Mouse (Mus musculus) bone marrow macrophage, adult 2 months (primary cell): ENCODE measurements around the gene Glul. TPM values are rescaled to one million over a fixed set of nuclear protein-coding genes. Genes with fewer than 3 reads are reported as not detected.

Source experiments
- H3K27ac ChIP-seq: 2 replicates; pipeline ENCODE4 v1.5.1; 2012; ENCODE audit warnings: low read depth, low read length; ENCODE audit not compliant: insufficient read depth
- H3K4me1 ChIP-seq: 2 replicates; pipeline ENCODE4 v1.6.1; 2012; ENCODE audit warnings: low read length; ENCODE audit not compliant: control insufficient read depth, insufficient read depth
- H3K4me3 ChIP-seq: 2 replicates; pipeline ENCODE4 v1.5.1; 2012; ENCODE audit warnings: mild to moderate bottlenecking, low read length, moderate library complexity; ENCODE audit not compliant: insufficient read depth
- CTCF ChIP-seq: IDR thresholded peaks from 2 replicates; pipeline ENCODE4 v1.5.1; 2012; ENCODE audit warnings: low read depth, mild to moderate bottlenecking, low read length, moderate library complexity
- POLR2A ChIP-seq: IDR thresholded peaks from 2 replicates; pipeline ENCODE4 v1.6.1; 2012; ENCODE audit warnings: mild to moderate bottlenecking, low read depth, low read length, borderline replicate concordance
- polyA plus RNA-seq: library from polyadenylated mRNA; stranded (reverse); fragments of >200 nt; gene quantifications from 2 replicates; pipeline ENCODE4 v1.2.4, GENCODE M21; 2012; ENCODE audit not compliant: missing spikeins, insufficient read depth, insufficient read length

Glul gene
- polyA plus RNA-seq, 1 experiment, result 292 TPM

GRCm38 (mm10) chr1:153933772-153934171 lies 34.0 kb downstream of the Glul start:
- peaks cover 2% of the 10 kb centered on the region; the same call in 1 of the 2 replicates for H3K4me1 ChIP-seq
- H3K27ac ChIP-seq, result no peak overlapping the region
- no peak overlapping the region for H3K4me3 ChIP-seq
- TF ChIP-seq CTCF, result no peak
- TF ChIP-seq POLR2A, result no peak

DNA sequence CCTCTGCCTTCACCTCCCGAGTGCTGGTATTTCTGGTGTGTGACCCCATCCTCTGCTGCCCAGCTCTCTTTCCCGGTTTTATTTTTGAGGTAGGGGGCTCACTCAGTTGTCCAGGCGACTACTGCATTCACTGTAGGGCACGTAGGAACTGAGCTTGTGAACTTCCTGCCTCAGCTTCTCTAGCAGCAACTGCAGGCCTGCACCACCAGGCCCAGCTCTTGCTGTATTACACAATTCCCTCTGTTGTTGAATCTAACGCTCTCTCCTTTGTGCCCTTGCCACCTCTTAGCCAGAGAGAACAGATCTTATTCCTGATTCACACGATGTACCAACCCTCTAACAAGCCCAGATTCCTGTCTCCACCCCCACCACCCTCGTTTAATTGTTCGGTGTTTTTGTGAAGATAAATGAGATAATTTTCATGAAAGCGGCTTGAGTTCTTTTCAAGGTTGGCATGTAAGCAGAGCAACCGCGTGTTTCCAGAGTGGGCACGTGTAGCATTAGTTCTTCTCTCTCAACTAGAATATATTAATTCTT lies 36.2 kb downstream of the Glul start:
- Histone ChIP-seq H3K4me3 (no peak overlapping the region), H3K4me1 (peaks cover 2% of the 10 kb centered on the region; the same call in 1 of the 2 replicates), H3K27ac (no peak overlapping the region)
- TF ChIP-seq POLR2A, result no peak
- no peak for TF ChIP-seq CTCF

DNA sequence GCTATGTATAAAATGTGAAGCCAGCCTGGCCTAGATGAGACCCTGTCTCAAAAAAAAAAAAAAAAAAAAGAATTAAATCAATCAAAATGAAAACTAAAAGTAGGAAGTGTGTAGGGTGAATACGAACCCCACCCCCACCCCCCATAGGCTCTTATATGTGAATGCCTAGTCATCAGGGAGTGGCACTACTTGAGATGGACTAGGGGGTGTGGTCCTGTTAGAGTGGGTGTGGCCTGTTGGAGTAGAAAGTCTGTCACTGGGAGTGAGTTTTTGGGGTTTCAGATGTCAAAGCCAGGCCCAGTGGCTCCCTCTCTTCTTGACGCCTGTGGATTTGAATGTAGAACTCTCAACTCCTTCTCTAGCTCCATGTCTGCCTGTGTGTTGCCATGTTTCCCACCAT lies 37.3 kb downstream of the Glul start:
- Histone ChIP-seq H3K4me3 (no peak overlapping the region), H3K4me1 (peaks cover 2% of the 10 kb centered on the region; the same call in 1 of the 2 replicates), H3K27ac (no peak overlapping the region)
- no peak for TF ChIP-seq POLR2A
- TF ChIP-seq CTCF, result no peak

DNA sequence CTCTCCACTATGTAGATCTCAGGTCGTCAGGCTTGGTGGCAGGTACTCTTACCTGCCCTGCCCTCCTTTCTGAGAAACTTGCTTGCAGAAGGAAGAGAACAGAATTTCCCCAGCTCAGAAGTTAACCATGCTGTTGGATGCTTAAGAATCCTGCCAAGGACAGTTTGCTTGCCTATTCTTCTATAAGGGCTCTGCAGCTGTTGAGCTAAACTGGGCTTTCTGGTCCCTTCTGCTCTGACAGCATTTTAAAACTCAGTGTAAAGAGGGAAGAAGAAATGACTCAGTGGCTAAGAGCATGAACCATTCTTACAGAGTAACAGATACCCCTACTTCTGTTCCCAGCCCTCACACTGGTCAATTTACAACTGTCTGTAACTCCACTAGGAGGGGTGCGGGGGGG lies 41.2 kb downstream of the Glul start:
- TF ChIP-seq CTCF (no peak), POLR2A (no peak)
- H3K4me1 ChIP-seq, result peaks cover 8% of the 10 kb centered on the region
- H3K27ac ChIP-seq, result no peak overlapping the region
- no peak overlapping the region for H3K4me3 ChIP-seq

DNA sequence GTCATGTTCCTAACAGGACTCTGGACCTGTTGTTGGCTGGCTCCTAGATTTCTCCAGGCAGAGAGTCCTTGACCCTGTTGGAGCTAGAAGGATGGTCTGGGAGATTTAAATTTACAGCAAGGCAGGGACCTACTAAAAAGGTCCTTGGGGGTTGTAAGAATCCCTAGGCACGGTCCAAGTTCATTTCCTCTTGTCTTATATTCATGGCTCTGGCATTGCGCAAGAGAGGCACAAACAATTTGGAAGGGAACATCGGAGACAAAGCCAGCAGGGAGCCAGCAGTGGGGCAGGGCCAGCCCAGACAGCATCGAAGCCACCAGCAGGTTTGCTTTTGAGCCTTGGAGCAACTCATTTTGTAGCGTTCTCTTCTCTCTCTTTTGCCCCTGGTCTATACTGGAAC lies 45.4 kb downstream of the Glul start:
- H3K4me3 ChIP-seq, result no peak overlapping the region
- no peak for TF ChIP-seq POLR2A
- no peak for TF ChIP-seq CTCF

DNA sequence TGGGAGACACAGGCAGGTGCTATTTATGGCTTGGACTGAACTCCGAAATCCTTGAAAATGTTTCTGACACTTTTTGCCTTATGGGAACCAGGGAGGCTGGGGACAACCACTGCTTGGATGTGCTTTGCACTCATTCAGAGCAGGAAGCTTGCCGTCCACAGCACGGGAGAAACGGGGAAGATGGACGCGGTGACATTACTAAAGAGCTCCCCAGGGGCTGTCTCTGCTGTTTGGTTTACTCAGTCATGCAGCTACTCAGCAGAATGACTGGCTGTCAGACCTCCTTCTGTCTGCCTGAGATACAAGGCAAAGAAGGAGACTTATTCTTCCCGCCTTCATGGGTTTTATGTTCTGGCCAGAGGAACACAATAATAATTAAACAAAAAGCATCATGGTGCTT lies 47.2 kb downstream of the Glul start:
- TF ChIP-seq POLR2A, result no peak
- TF ChIP-seq CTCF, result no peak
- no peak overlapping the region for H3K27ac ChIP-seq
- H3K4me1 ChIP-seq, result peaks cover 6% of the 10 kb centered on the region
- no peak overlapping the region for H3K4me3 ChIP-seq

More for the DNA sequence above, 45.4 kb downstream of the Glul start:
- H3K4me1 ChIP-seq, result peaks cover 6% of the 10 kb centered on the region
- no peak overlapping the region for H3K27ac ChIP-seq

DNA sequence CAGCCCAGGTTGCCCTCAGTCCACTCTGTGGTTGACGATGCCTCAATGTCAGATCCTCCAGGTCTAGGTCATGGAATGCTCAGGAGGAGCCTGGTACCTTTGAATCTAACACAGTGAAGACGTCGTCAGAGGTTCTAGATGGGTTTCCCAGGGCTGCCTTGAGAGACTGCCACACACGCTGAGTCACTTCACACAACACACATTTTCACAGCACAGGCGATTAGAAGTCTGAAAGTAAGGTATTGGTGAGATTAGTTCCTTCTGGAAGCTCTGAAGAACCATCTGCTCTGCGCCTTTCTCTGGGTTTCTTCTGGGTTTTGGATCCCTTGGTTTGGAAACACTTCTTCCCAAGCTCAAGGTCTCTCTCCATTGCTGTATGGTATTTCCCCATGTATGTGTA lies 48.1 kb downstream of the Glul start:
- peaks cover 8% of the 10 kb centered on the region for H3K4me1 ChIP-seq
- H3K4me3 ChIP-seq, result no peak overlapping the region
- TF ChIP-seq POLR2A (no peak), CTCF (no peak)

GRCm38 (mm10) chr1:153953232-153953631 lies 53.5 kb downstream of the Glul start:
- peaks cover 4% of the 10 kb centered on the region; the same call in 1 of the 2 replicates for H3K4me1 ChIP-seq
- TF ChIP-seq POLR2A (no peak), CTCF (no peak)
- no peak overlapping the region for H3K27ac ChIP-seq
- H3K4me3 ChIP-seq, result no peak overlapping the region

More for the DNA sequence above, 48.1 kb downstream of the Glul start:
- no peak overlapping the region for H3K27ac ChIP-seq

GRCm38 (mm10) chr1:153953797-153954196 lies 54.1 kb downstream of the Glul start:
- Histone ChIP-seq H3K27ac (no peak overlapping the region), H3K4me1 (peaks cover 4% of the 10 kb centered on the region; the same call in 1 of the 2 replicates), H3K4me3 (no peak overlapping the region)
- TF ChIP-seq CTCF (no peak), POLR2A (no peak)

DNA sequence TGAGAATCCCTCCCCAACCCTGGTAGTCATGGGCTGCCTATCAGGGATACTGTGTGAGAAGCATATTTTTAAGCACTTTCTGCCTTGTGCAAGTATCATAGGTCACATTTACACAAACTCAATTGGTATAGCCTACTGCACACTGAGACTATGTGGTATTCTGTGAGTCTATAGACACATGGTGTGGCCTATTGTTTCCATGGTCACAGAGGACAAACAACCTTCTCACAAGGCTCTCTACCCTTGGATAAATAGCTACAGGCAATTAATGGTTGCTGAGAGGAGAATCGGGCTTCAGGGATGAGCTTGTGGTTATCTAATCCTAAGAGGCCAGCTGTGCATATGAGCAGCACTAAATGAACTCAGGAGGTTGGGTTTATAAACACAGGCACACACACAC lies 58.1 kb downstream of the Glul start:
- Histone ChIP-seq H3K4me3 (no peak overlapping the region), H3K27ac (no peak overlapping the region), H3K4me1 (peaks cover 2% of the 10 kb centered on the region; the same call in 1 of the 2 replicates)
- TF ChIP-seq POLR2A (no peak), CTCF (no peak)

Other genes with a start within 250 kb of the Glul start
- gene Rgs8, start 246.9 kb upstream of the Glul start, polyA plus RNA-seq, result 0.66 TPM in 1 of 2 replicates, not detected in the other
- 0.23 and 0.35 TPM in 2 replicates for gene Rgs16, start 159.6 kb upstream of the Glul start, polyA plus RNA-seq
- gene Rnasel, start 150.5 kb upstream of the Glul start, polyA plus RNA-seq, result 103 and 119 TPM in 2 replicates
- 0.36 and 0.49 TPM in 2 replicates for gene Rgsl1, start 55.8 kb upstream of the Glul start, polyA plus RNA-seq
- not detected in 2 replicates for gene Teddm1b, start 25.6 kb upstream of the Glul start, polyA plus RNA-seq
- not detected in 2 replicates for gene Teddm1a, start 8.2 kb upstream of the Glul start, polyA plus RNA-seq
- gene Teddm2, start 284 bp downstream of the Glul start, polyA plus RNA-seq, result 0.35 and 0.60 TPM in 2 replicates